Comparison of ENCODE assay signal across 11 mouse cellular contexts in the genomic region with DNA sequence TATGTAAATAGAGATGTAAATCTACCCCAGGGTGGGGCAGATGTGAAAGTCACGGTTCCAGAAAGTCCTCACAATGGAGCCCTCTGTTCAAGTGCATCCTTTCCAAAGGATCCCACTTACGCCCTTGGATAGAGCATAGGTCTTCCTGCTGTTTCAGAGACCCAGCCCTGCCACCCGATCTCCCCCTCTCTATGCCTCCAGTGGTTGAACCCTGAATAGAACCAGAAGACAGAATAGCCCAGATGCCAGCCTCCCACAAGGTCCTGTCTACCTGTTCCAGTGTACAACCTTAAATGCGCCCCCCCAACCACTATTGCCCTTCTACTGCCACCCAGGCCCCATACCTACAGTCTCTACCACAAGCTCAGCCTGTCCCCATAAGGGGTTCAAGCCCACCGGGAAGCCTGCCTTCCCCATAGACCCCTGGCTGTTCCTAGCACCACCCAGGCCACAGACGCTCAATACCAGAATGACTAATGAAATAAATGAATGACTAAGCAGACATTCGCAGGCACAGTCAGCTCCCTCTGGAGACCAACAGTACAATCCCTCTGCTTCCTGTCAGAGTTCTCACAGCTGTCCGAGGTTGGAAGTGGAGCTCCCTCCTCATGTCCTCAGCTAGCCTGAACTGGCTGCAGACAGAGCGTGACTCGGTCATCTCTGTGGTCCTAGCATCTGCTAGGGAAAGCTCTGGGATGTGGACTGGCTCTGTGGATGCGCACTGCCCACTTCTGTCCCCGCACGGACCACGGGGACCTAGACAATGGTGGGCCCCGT.
DNase-seq lines count a peak whose midpoint lies in the region; ATAC-seq lines count a peak whose summit lies in the region.
"Had no signal": no experiment of that assay in that cellular context is flagged by ENCODE, and none has a peak within 500 bp of the region (broad histone marks: within the 10 kb centered on the region; RNA-seq: fewer than 3 reads in every experiment).

No protein-coding gene starts in this region.

- peak; percentile 74 for DNase-seq in 3134 (ENCODE audit: extremely low read depth, insufficient read length, low spot score)
- peak; percentile 93 for DNase-seq in 3T3-L1 (ENCODE audit: low read depth, low spot score)
- DNase-seq in kidney, postnatal 14 days = peak; percentile 71
- no peak for DNase-seq in neural tube, embryonic 10.5 days (ENCODE audit: extremely low spot score, low spot score)
- no peak for DNase-seq in midbrain, embryonic 10.5 days (ENCODE audit: low spot score)
- no peak for DNase-seq in left cerebral cortex, postnatal 14 days (ENCODE audit: low spot score in 2 of 2)
- DNase-seq: cerebellum, adult 9-11 months; layer of hippocampus, adult 9-11 months had no signal

- ATAC-seq in granulocyte monocyte progenitor cell, adult 5-6 weeks (replicated peaks; ENCODE audit: poor library complexity, severe bottlenecking) = peak; percentile 23; the same call in 1 of the 2 replicates
- ATAC-seq in cerebellum, adult (ENCODE audit: insufficient number of reproducible peaks, low FRiP score, low TSS enrichment) = no peak
- ATAC-seq: midbrain, embryonic 13.5 days had no signal

- H3K27me3 ChIP-seq in midbrain, embryonic 10.5 days (ENCODE audit: low read depth, poor library complexity, severe bottlenecking) = peaks cover 46% of the 10 kb centered on the region

- peaks cover 77% of the 10 kb centered on the region for H3K4me1 ChIP-seq in midbrain, embryonic 10.5 days

- H3K9me3 ChIP-seq in midbrain, embryonic 10.5 days (replicated peaks) = no peaks in the 10 kb centered on the region
- H3K9me3 ChIP-seq: midbrain, embryonic 13.5 days had no signal

- intact Hi-C loops in left cerebral cortex, postnatal 14 days (cut with DNase I) = no loop called here

- no peak overlapping the region for H3K4me3 ChIP-seq in midbrain, embryonic 10.5 days
- H3K4me3 ChIP-seq: midbrain, embryonic 13.5 days had no signal

- H3K27ac ChIP-seq in midbrain, embryonic 10.5 days (replicated peaks) = no peak overlapping the region; the same call in 1 of the 2 replicates
- H3K27ac ChIP-seq: midbrain, embryonic 13.5 days had no signal

- WGBS in midbrain, embryonic 10.5 days = 84% methylated on average over 15 of the region's 15 CpGs

- no peaks in the 10 kb centered on the region for H3K36me3 ChIP-seq in midbrain, embryonic 10.5 days
- H3K36me3 ChIP-seq: midbrain, embryonic 13.5 days had no signal

Comparison
In these comparisons a context has a peak if more than half of its experiments do, and no peak if none do; other contexts are left out.
1. DNase-seq: peak in 3134 (single experiment), 3T3-L1 (single experiment) and kidney, postnatal 14 days (single experiment); none in neural tube, embryonic 10.5 days (single experiment), midbrain, embryonic 10.5 days (single experiment) and left cerebral cortex, postnatal 14 days (0 of 2).